Mouse (Mus musculus) MEL (cell line): ENCODE measurements around the gene Mycbp2.

Experiments
- CTCF ChIP-seq, 3 experiments: IDR thresholded peaks in 2 of 3; conservative IDR thresholded peaks in 1 of 3; 2 replicates each; pipeline ENCODE4 v1.5.1; 2011 to 2012; ENCODE audit warnings: low read length in 3 of 3, low read depth in 2 of 3, mild to moderate bottlenecking in 2 of 3, improper control_type of control experiment in 1 of 3, inconsistent platforms in 1 of 3, mixed read lengths in 1 of 3, moderate library complexity in 1 of 3; ENCODE audit not compliant: control insufficient read depth in 1 of 3, insufficient read depth in 1 of 3, poor library complexity in 1 of 3, severe bottlenecking in 1 of 3
- HCFC1 ChIP-seq: IDR thresholded peaks from 2 replicates; pipeline ENCODE4 v1.6.1; 2012; ENCODE audit warnings: low read depth, mild to moderate bottlenecking, inconsistent platforms, low read length, improper control_type of control experiment, moderate library complexity

DNA sequence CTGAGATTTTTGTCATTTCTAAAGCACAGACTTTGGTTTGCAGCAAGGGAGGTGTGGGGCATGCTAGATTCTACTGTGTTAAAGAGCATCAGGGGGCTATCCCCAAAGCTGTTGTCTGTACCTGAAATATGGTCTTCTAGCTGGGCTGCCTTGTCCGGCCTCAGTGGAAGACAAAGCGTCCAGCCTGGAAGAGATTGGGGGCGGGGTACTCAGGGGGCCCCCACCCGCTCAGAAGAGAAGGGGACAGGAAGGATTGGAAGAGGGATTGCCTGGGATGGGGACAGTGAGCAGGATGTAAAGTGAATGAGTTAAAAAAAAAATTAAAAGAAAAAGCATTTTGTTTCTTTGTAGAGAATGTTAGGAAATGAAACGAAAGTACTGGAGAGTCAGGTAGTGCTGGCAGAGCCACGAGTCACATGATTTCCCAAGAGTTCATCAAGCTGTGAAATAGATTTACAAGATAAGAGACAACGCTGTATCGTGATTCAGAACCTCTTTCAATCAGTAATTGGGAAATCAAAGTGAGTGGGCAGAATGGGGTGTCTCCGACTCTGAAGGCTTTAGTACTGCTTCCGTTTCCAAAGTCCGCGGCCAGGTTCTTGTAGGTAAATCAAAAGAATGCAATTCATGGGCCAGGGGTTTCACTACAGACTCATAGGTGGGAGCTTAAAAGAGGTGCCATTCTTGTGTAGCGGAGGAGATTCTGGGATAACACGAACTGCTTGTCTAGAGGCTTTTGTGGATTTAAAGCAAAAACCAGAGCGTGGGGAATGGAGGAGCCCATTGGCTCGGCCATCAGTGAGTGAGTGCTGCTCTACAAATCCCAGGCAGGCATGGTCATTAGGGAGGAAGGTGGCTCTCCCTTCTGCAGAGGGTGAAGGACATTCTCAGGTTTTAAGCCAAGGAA is 268.4 kb downstream of the Mycbp2 start:
- no peak for TF ChIP-seq CTCF (IDR thresholded peaks at IDR 0.05 in 2 of 3, conservative IDR thresholded peaks at IDR 0.05 in 1 of 3; ENCODE audit: control insufficient read depth in 1 of 3, insufficient read depth in 1 of 3, low read depth in 2 of 3, low read length in 3 of 3, poor library complexity in 1 of 3, severe bottlenecking in 1 of 3)
- TF ChIP-seq HCFC1 = no peak
